In genomic region chr12:43963973-43964372, GRCm38 (mm10) we compare ENCODE assay signal across 23 mouse cellular contexts.
A peak's percentile ranks its signal among the peaks of the same experiment; 100 is the strongest.
DNase-seq lines count a peak whose midpoint lies in the region; ATAC-seq and TF ChIP-seq lines count a peak whose summit lies in the region.
"Had no signal": no experiment of that assay in that cellular context is flagged by ENCODE, and none has a peak within 500 bp of the region (broad histone marks: within the 10 kb centered on the region; RNA-seq: fewer than 3 reads in every experiment).

No protein-coding gene starts in this region.

- no peak for TF ChIP-seq CTCF in cerebellum, adult 2 months (IDR thresholded peaks at IDR 0.05; ENCODE audit: borderline replicate concordance, insufficient read depth, low read depth, low read length)
- no peak for TF ChIP-seq CTCF in hindbrain, postnatal 0 days (IDR thresholded peaks at IDR 0.05; ENCODE audit: low read depth)

- no peak for ATAC-seq in hindbrain, postnatal 0 days
- no peak for ATAC-seq in midbrain, embryonic 14.5 days (ENCODE audit: low FRiP score, low TSS enrichment)
- ATAC-seq in midbrain, embryonic 11.5 days (ENCODE audit: low FRiP score): no peak
- ATAC-seq in limb, embryonic 14.5 days (ENCODE audit: low FRiP score, low read depth): peak; percentile 50

- peak; percentile 1 to 5 for DNase-seq in cerebellum, adult 18-20 months
- DNase-seq in cerebellum, adult 2 months: no peak
- peak; percentile 23 for DNase-seq in hindbrain, postnatal 0 days (ENCODE audit: low spot score)
- no peak for DNase-seq in hindbrain, embryonic 10.5 days (ENCODE audit: low spot score)
- DNase-seq in midbrain, embryonic 14.5 days: peak; percentile 11
- no peak for DNase-seq in midbrain, embryonic 11.5 days (ENCODE audit: low spot score, missing footprints)
- DNase-seq in limb, embryonic 14.5 days (ENCODE audit: low spot score): peak; percentile 68
- no peak for DNase-seq in right cerebral cortex, postnatal 14 days
- DNase-seq: adrenal gland, adult 2 months; gastrocnemius, postnatal 25 days; heart, adult 18-20 months; heart, postnatal 10 days; kidney, adult 18-20 months; kidney, postnatal 36 days; layer of hippocampus, postnatal 36 days; liver; right cerebral cortex, postnatal 4 days; thymus, postnatal 14 days had no signal

- H3K4me1 ChIP-seq in cerebellum, adult 2 months (ENCODE audit: control insufficient read depth, insufficient read depth, low read length): no peaks in the 10 kb centered on the region
- no peaks in the 10 kb centered on the region for H3K4me1 ChIP-seq in hindbrain, postnatal 0 days (ENCODE audit: insufficient read depth, low read length)
- no peaks in the 10 kb centered on the region for H3K4me1 ChIP-seq in hindbrain, embryonic 10.5 days (replicated peaks)
- H3K4me1 ChIP-seq in midbrain, embryonic 14.5 days (ENCODE audit: control insufficient read depth, insufficient read depth, low read length): no peaks in the 10 kb centered on the region
- H3K4me1 ChIP-seq in midbrain, embryonic 11.5 days (ENCODE audit: control insufficient read depth, insufficient read depth, low read length): no peaks in the 10 kb centered on the region
- no peaks in the 10 kb centered on the region for H3K4me1 ChIP-seq in limb, embryonic 14.5 days (ENCODE audit: control insufficient read depth, insufficient read depth, low read length)
- H3K4me1 ChIP-seq: forebrain, embryonic 10.5 days; heart, embryonic 12.5 days; liver, embryonic 15.5 days; midbrain, embryonic 10.5 days had no signal

- no peak for TF ChIP-seq POLR2A in cerebellum, adult 2 months (IDR thresholded peaks at IDR 0.05; ENCODE audit: borderline replicate concordance, insufficient read depth, low read length)
- no peak for TF ChIP-seq POLR2A in limb, embryonic 14.5 days (IDR thresholded peaks at IDR 0.05; ENCODE audit: borderline replicate concordance, extremely low read depth, insufficient read depth, insufficient read length)

- no peak overlapping the region for H3K27ac ChIP-seq in cerebellum, adult 2 months (ENCODE audit: insufficient read depth, low read length)
- no peak overlapping the region for H3K27ac ChIP-seq in hindbrain, postnatal 0 days
- no peak overlapping the region for H3K27ac ChIP-seq in hindbrain, embryonic 10.5 days
- no peak overlapping the region for H3K27ac ChIP-seq in midbrain, embryonic 14.5 days (replicated peaks; ENCODE audit: low read depth, low read length)
- H3K27ac ChIP-seq in midbrain, embryonic 11.5 days (ENCODE audit: low read depth, low read length): no peak overlapping the region
- no peak overlapping the region for H3K27ac ChIP-seq in limb, embryonic 14.5 days (replicated peaks; ENCODE audit: low read depth, low read length)
- H3K27ac ChIP-seq: forebrain, embryonic 10.5 days; liver, embryonic 15.5 days; macrophage; midbrain, embryonic 10.5 days had no signal

- no peaks in the 10 kb centered on the region for H3K36me3 ChIP-seq in hindbrain, postnatal 0 days (ENCODE audit: insufficient read depth, low read length)
- no peaks in the 10 kb centered on the region for H3K36me3 ChIP-seq in hindbrain, embryonic 10.5 days
- H3K36me3 ChIP-seq in midbrain, embryonic 14.5 days (ENCODE audit: control insufficient read depth, insufficient read depth, low read length): no peaks in the 10 kb centered on the region
- no peaks in the 10 kb centered on the region for H3K36me3 ChIP-seq in midbrain, embryonic 11.5 days (ENCODE audit: control insufficient read depth, insufficient read depth, low read length)
- H3K36me3 ChIP-seq in limb, embryonic 14.5 days (ENCODE audit: control insufficient read depth, insufficient read depth, low read length): no peaks in the 10 kb centered on the region
- H3K36me3 ChIP-seq: forebrain, embryonic 10.5 days; heart, embryonic 12.5 days; liver, embryonic 15.5 days; midbrain, embryonic 10.5 days had no signal

- H3K4me3 ChIP-seq in cerebellum, adult 2 months (replicated peaks; ENCODE audit: insufficient read depth, low read depth, low read length): no peak overlapping the region
- no peak overlapping the region for H3K4me3 ChIP-seq in hindbrain, postnatal 0 days (ENCODE audit: low read length)
- H3K4me3 ChIP-seq in hindbrain, embryonic 10.5 days: no peak overlapping the region
- H3K4me3 ChIP-seq in midbrain, embryonic 14.5 days (replicated peaks; ENCODE audit: low read depth, low read length): no peak overlapping the region
- H3K4me3 ChIP-seq in midbrain, embryonic 11.5 days (ENCODE audit: low read depth, low read length): no peak overlapping the region
- no peak overlapping the region for H3K4me3 ChIP-seq in limb, embryonic 14.5 days (replicated peaks; ENCODE audit: low read length)
- H3K4me3 ChIP-seq: forebrain, embryonic 10.5 days; heart, embryonic 12.5 days; liver, embryonic 15.5 days; midbrain, embryonic 10.5 days had no signal

- H3K9me3 ChIP-seq in hindbrain, postnatal 0 days (ENCODE audit: low read length): no peaks in the 10 kb centered on the region
- no peaks in the 10 kb centered on the region for H3K9me3 ChIP-seq in hindbrain, embryonic 10.5 days
- no peaks in the 10 kb centered on the region for H3K9me3 ChIP-seq in midbrain, embryonic 14.5 days (ENCODE audit: control insufficient read depth, low read length)
- no peaks in the 10 kb centered on the region for H3K9me3 ChIP-seq in midbrain, embryonic 11.5 days (ENCODE audit: control insufficient read depth, low read length)
- no peaks in the 10 kb centered on the region for H3K9me3 ChIP-seq in limb, embryonic 14.5 days (ENCODE audit: control insufficient read depth, low read length)
- H3K9me3 ChIP-seq: forebrain, embryonic 10.5 days; heart, embryonic 12.5 days; liver, embryonic 15.5 days; midbrain, embryonic 10.5 days had no signal

- no peaks in the 10 kb centered on the region for H3K27me3 ChIP-seq in cerebellum, adult 2 months (ENCODE audit: control insufficient read depth, insufficient read depth, low read length)
- no peaks in the 10 kb centered on the region for H3K27me3 ChIP-seq in hindbrain, postnatal 0 days (ENCODE audit: insufficient read depth, low read length)
- no peaks in the 10 kb centered on the region for H3K27me3 ChIP-seq in hindbrain, embryonic 10.5 days (ENCODE audit: insufficient read depth, poor library complexity, severe bottlenecking)
- no peaks in the 10 kb centered on the region for H3K27me3 ChIP-seq in midbrain, embryonic 14.5 days (ENCODE audit: control insufficient read depth, insufficient read depth, low read length)
- no peaks in the 10 kb centered on the region for H3K27me3 ChIP-seq in midbrain, embryonic 11.5 days (ENCODE audit: control insufficient read depth, insufficient read depth, low read length)
- no peaks in the 10 kb centered on the region for H3K27me3 ChIP-seq in limb, embryonic 14.5 days (ENCODE audit: control insufficient read depth, insufficient read depth, low read length)
- H3K27me3 ChIP-seq: heart, embryonic 12.5 days; liver, embryonic 15.5 days had no signal

- 71% methylated on average over 1 of the region's 1 CpGs for WGBS in cerebellum, adult 2 months
- WGBS in hindbrain, postnatal 0 days: 38% methylated on average over 1 of the region's 1 CpGs
- WGBS in hindbrain, embryonic 10.5 days: 88% methylated on average over 1 of the region's 1 CpGs
- 59% methylated on average over 1 of the region's 1 CpGs for WGBS in midbrain, embryonic 14.5 days
- 95% methylated on average over 1 of the region's 1 CpGs for WGBS in midbrain, embryonic 11.5 days
- WGBS in limb, embryonic 14.5 days: 38% methylated on average over 1 of the region's 1 CpGs

- H3K9ac ChIP-seq in hindbrain, postnatal 0 days (replicated peaks; ENCODE audit: low read length): no peak overlapping the region
- no peak overlapping the region for H3K9ac ChIP-seq in midbrain, embryonic 14.5 days (replicated peaks; ENCODE audit: low read length)
- H3K9ac ChIP-seq in midbrain, embryonic 11.5 days (ENCODE audit: low read length): no peak overlapping the region
- no peak overlapping the region for H3K9ac ChIP-seq in limb, embryonic 14.5 days (ENCODE audit: low read depth, low read length, severe bottlenecking)
- H3K9ac ChIP-seq: heart, embryonic 12.5 days; liver, embryonic 15.5 days had no signal

- no peak overlapping the region for H3K4me2 ChIP-seq in hindbrain, postnatal 0 days (ENCODE audit: low read depth, low read length)
- no peak overlapping the region for H3K4me2 ChIP-seq in midbrain, embryonic 14.5 days (ENCODE audit: low read length)
- no peak overlapping the region for H3K4me2 ChIP-seq in midbrain, embryonic 11.5 days
- no peak overlapping the region for H3K4me2 ChIP-seq in limb, embryonic 14.5 days (replicated peaks; ENCODE audit: low read depth, low read length, severe bottlenecking)
- H3K4me2 ChIP-seq: heart, embryonic 12.5 days; liver, embryonic 15.5 days had no signal

Comparison
In these comparisons a context has a peak if more than half of its experiments do, and no peak if none do; other contexts are left out.
1. DNase-seq: peak in cerebellum, adult 18-20 months (2 of 2), hindbrain, postnatal 0 days (single experiment), midbrain, embryonic 14.5 days (single experiment) and limb, embryonic 14.5 days (single experiment); none in cerebellum, adult 2 months (0 of 2), hindbrain, embryonic 10.5 days (single experiment), midbrain, embryonic 11.5 days (single experiment) and right cerebral cortex, postnatal 14 days (single experiment).